Mouse (Mus musculus) forebrain, embryonic 11.5 days (tissue): ENCODE data around the gene Rassf3. TPM values are rescaled to one million over a fixed set of nuclear protein-coding genes. Genes with fewer than 3 reads are reported as not detected.

Source experiments
- ATAC-seq: fragments of 200-750 bp; cut with Nextera tagmentation; replicated peaks from 2 replicates; pipeline ENCODE4 v1.8.0; 2017; ENCODE audit warnings: moderate TSS enrichment; ENCODE audit not compliant: low FRiP score
- DNase-seq: peaks from one replicate; pipeline ENCODE4 v3.0.0-alpha.2; 2017; ENCODE audit warnings: low spot score
- H3K27ac ChIP-seq: fragments of 300-500 bp; sonication (generic); 2 replicates; pipeline ENCODE4 v1.5.1; 2014; ENCODE audit warnings: low read depth, low read length
- H3K27me3 ChIP-seq: fragments of 300-500 bp; sonication (generic); 2 replicates; pipeline ENCODE4 v1.6.1; 2014; ENCODE audit warnings: mild to moderate bottlenecking, low read length, mixed read lengths; ENCODE audit not compliant: control insufficient read depth, insufficient read depth
- H3K36me3 ChIP-seq: fragments of 300-500 bp; sonication (generic); 2 replicates; pipeline ENCODE4 v1.6.1; 2014; ENCODE audit warnings: mild to moderate bottlenecking, low read length, moderate library complexity, mixed read lengths; ENCODE audit not compliant: control insufficient read depth, insufficient read depth
- H3K4me1 ChIP-seq: fragments of 300-500 bp; sonication (generic); replicated peaks from 2 replicates; pipeline ENCODE4 v1.6.1; 2014; ENCODE audit warnings: low read length, mixed read lengths; ENCODE audit not compliant: control insufficient read depth, insufficient read depth
- H3K4me2 ChIP-seq: fragments of 300-500 bp; sonication (generic); 2 replicates; pipeline ENCODE4 v1.6.1; 2014; ENCODE audit warnings: low read depth, mild to moderate bottlenecking, low read length, moderate library complexity, mixed read lengths; ENCODE audit not compliant: severe bottlenecking
- H3K4me3 ChIP-seq: fragments of 300-500 bp; sonication (generic); 2 replicates; pipeline ENCODE4 v1.5.1; 2014; ENCODE audit warnings: low read depth, low read length
- H3K9ac ChIP-seq: fragments of 300-500 bp; sonication (generic); 2 replicates; pipeline ENCODE4 v1.6.1; 2014; ENCODE audit warnings: low read length
- H3K9me3 ChIP-seq: fragments of 300-500 bp; sonication (generic); 2 replicates; pipeline ENCODE4 v1.6.1; 2016; ENCODE audit warnings: low read length, mixed read lengths; ENCODE audit not compliant: control insufficient read depth
- WGBS: fragments of 180-500 bp; shearing (Covaris S2); extraction: QIAGEN DNeasy Blood & Tissue Kit; methylation state at CpG from one replicate; pipeline ENCODE4 v1.1.7; 2014; 5-methylcytosine and 5-hydroxymethylcytosine counted together
- polyA plus RNA-seq: library from polyadenylated mRNA; unstranded; fragments of >200 nt; fragmentation: Nextera tagmentation; extraction: Ambion mirVana; gene quantifications from 2 replicates; pipeline ENCODE4 v1.2.1, GENCODE M21; 2014

Gene Rassf3
- polyA plus RNA-seq, 1 experiment from 2014 or later = 7.6 TPM

DNA sequence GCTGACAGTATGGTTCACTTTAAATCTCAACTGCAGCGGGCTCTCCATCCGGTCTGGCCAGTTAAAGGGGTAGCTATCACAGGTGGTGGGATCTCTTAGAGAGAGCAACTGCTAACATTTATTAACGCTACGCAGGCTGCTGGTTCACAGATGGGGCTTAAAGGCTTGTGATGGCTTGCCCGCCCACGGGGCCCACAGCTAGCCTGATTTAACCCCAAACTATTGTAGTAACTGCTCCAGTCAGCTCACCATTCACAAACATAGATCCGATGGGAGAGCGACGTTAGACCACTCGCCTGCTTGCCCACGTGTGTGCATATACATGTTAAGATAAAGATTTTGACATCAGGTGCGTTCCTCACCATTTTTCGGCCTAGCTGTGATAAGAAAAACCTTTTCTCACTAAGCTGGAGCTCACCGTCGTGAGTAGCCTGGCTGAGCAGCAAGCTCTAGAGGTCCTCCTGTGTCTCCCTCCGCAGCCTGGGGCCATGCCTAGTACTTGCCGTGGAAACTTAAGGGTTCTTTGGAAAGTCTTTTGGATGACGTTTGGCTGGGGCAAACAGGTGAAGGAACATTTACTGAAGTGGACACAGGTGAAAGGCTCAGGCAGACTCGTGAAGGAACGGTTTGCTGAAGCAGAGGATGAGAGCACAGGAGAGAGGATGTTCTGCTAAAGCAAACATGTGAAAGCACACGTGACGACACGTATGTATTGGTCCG, 13.8 kb downstream of the Rassf3 start:
- 48% methylated on average over 24 of the region's 24 CpGs for WGBS
- Histone ChIP-seq H3K36me3 (no peaks in the 10 kb centered on the region), H3K27ac (peak overlapping the region; percentile 1; the same call in 1 of the 2 replicates), H3K4me2 (peak overlapping the region; percentile 37; the same call in 1 of the 2 replicates), H3K9ac (no peak overlapping the region), H3K27me3 (no peaks in the 10 kb centered on the region), H3K9me3 (no peaks in the 10 kb centered on the region), H3K4me3 (no peak overlapping the region), H3K4me1 (peaks cover 7% of the 10 kb centered on the region; the same call in 1 of the 2 replicates)
- DNase-seq (no peak), ATAC-seq (0 out of 2 replicates have a peak, but pooled peaks have one; percentile 6)

DNA sequence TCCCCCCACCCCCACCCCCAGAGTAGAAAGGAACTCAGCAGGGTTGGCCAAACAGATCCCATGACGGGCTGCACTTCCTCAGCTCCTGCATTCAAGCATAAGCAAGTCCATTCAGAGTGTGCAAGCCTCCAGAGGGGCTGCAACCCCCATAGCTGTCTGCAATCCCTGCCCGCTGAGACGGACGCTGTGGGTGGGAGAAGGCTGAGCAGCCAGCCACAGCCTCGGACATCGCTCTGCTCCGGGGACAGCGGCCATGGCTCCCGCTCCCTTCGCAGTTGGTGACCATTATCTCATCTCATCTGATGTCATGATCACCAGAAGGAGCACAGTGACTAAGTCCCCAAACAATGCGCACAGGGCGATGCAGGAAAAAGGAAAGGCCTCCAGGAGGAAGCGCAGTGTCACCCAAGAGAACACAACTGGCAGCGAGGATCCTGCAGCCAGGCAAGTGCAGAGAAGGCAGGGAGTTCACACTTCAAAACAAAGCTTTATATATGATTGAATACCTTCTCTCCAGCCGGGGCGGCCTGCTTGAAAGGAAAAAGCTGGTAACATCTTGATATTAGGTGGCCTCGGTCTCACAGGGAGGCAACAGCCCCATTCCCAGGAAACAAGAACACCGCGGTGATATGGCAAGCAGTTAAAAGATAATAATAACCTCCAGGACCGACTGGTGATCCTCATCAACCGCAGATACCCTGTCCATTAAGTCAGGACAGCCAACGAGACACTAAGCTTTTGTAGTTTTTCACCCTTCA, 14.6 kb downstream of the Rassf3 start:
- DNase-seq (peak; percentile 77), ATAC-seq (peak; percentile 83)
- Histone ChIP-seq H3K4me3 (peak overlapping the region; percentile 17), H3K4me1 (peaks cover 7% of the 10 kb centered on the region; the same call in 1 of the 2 replicates), H3K27me3 (no peaks in the 10 kb centered on the region), H3K9me3 (no peaks in the 10 kb centered on the region), H3K4me2 (peak overlapping the region; percentile 37), H3K36me3 (no peaks in the 10 kb centered on the region), H3K27ac (peak overlapping the region; percentile 38; the same call in 1 of the 2 replicates), H3K9ac (peak overlapping the region; percentile 47; the same call in 1 of the 2 replicates)
- WGBS = 2% methylated on average over 22 of the region's 22 CpGs

DNA sequence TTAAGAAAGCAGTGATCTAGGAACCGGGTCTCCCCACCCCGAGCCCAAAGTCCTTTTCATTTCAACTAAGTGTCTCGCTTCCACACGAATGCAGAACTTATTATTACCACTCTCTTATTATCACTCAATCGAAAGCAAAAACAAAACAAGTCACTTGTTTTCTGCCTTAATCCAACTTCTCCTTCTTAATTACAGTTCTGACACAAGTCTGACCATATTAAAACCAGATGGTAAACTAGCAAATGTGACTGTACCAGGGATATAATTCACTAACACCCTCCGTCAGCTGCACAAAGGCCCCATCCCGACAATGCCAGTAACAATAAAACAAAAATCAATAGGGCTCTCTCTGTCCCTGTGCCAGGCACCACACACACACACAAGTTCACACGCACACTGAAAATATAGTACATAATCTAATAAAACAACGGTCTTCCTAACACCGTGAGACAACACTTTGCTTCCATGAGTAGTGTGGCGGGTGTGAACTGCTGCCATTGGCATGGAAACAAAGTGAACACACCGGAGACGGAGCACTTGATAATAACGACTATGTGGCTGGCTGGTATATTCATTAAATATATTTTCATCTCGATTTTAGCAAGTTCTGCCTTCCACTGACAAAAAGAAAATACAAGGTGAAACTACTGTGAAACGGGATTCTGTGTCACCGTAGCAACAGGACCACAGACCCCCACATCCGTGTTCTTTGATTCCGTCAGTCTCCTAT, 16.9 kb downstream of the Rassf3 start:
- Histone ChIP-seq H3K4me3 (no peak overlapping the region), H3K4me1 (peaks cover 7% of the 10 kb centered on the region; the same call in 1 of the 2 replicates), H3K9me3 (no peaks in the 10 kb centered on the region), H3K4me2 (no peak overlapping the region), H3K36me3 (no peaks in the 10 kb centered on the region), H3K27me3 (no peaks in the 10 kb centered on the region), H3K27ac (no peak overlapping the region), H3K9ac (no peak overlapping the region)
- 70% methylated on average over 19 of the region's 19 CpGs for WGBS
- ATAC-seq (no peak), DNase-seq (no peak)

DNA sequence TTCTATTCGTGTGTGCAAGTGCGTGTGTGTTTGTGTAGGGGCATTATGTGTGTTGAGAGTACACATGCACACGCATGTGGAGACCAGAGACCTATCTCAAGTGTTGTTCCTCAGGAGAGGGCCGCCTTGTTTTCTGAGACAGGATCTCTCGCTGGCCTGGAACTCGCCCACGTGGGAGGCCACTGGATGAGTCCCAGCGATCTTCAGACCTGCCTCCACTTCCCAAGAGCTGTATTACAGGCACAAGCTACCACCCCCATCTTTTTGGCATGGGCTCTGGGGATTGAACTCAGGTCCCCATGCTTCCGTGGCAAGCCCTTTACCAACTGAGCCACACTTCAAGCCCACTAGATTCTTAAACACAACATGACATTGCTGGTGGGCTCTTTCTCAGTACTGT, 17.7 kb downstream of the Rassf3 start:
- no peak overlapping the region for H3K27ac ChIP-seq
- ATAC-seq = no peak
- no peaks in the 10 kb centered on the region for H3K27me3 ChIP-seq
- no peak overlapping the region for H3K9ac ChIP-seq
- DNase-seq = no peak
- no peaks in the 10 kb centered on the region for H3K9me3 ChIP-seq
- no peak overlapping the region for H3K4me2 ChIP-seq
- peaks cover 7% of the 10 kb centered on the region; the same call in 1 of the 2 replicates for H3K4me1 ChIP-seq
- WGBS = 88% methylated on average over 9 of the region's 9 CpGs
- no peak overlapping the region for H3K4me3 ChIP-seq
- no peaks in the 10 kb centered on the region for H3K36me3 ChIP-seq

DNA sequence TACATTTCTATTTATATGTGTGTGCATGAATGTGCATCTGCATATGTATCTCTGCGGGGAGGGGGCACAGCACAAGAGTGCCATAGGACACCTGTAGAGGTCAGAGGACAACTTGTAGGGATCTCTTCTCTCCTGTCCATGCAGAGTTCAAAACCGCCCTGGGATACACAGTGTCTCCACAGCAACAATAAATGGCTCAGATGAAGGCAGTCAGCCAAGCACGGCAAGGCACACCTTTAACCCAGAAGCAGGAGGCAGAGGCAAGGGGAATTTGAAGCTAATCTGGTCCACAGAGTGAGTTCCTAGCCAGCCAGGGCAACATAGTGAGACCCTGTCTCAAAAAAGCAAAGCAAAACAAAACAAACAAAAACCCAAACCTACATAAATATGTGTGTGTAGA, 18.8 kb downstream of the Rassf3 start:
- no peaks in the 10 kb centered on the region for H3K36me3 ChIP-seq
- no peak overlapping the region for H3K9ac ChIP-seq
- H3K4me3 ChIP-seq = no peak overlapping the region
- H3K27me3 ChIP-seq = no peaks in the 10 kb centered on the region
- H3K4me1 ChIP-seq = peaks cover 7% of the 10 kb centered on the region; the same call in 1 of the 2 replicates
- DNase-seq (no peak), ATAC-seq (no peak)
- WGBS = 81% methylated on average over 3 of the region's 3 CpGs
- H3K4me2 ChIP-seq = no peak overlapping the region
- H3K9me3 ChIP-seq = no peaks in the 10 kb centered on the region
- no peak overlapping the region for H3K27ac ChIP-seq

DNA sequence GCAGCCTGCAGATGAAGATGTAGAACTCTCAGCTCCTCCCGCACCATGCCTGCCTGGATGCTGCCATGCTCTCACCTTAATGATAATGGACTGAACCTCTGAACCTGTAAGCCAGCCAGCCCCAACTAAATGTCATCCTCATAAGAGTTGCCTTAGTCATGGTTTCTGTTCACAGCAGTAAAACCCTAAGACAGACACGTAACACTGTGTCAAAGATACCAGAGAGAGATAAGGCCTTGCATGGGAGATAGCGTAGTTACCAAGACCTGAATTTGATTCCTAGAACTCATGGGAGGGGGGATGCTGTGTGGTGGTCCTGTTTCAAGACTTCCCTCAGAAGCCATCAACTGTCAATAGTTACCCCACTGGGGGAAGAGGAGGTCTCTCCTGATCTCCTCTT, 20.6 kb downstream of the Rassf3 start:
- whole genome bisulfite sequencing = 95% methylated on average over 3 of the region's 3 CpGs
- ATAC-seq = no peak

DNA sequence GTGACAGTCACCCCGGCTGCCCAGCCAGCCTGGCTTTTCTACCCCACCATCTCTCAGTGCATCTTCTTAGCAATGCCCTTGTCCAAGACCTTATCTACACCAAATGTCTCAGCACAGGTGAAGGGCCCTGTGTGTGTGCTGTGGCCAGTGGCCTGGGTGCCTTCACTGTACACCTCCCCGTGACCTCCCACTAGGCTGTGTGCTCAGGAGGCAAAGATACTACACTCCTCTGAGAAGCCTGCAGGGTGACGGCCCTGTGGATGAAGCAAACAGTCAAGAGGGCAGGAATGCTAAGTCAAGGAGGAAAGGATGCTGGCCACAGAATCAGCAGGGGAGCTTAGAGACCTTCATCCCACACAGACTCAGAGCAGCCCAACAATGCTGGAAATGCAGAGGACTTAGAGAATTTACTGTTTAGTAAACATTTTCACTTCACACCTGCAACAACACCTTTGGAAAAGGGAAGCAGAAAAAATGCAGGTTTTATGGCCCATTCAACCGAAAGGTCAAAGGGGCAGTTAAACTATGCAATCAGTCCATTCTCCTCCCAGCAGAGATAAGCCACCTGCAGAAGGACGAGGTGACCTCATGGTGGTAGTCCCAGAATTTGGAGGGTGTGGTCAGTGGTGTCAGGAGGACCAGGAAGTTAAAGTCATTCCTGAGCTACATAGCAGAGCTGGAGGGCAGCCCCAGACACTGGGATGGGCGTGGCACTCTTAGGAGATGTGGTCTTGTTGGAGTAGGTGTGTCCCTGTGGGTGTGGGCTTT, 21.3 kb downstream of the Rassf3 start:
- no peak for DNase-seq
- Histone ChIP-seq H3K4me2 (no peak overlapping the region), H3K4me1 (peaks cover 2% of the 10 kb centered on the region; the same call in 1 of the 2 replicates), H3K4me3 (no peak overlapping the region), H3K36me3 (no peaks in the 10 kb centered on the region), H3K9ac (no peak overlapping the region), H3K27ac (no peak overlapping the region), H3K9me3 (no peaks in the 10 kb centered on the region), H3K27me3 (no peaks in the 10 kb centered on the region)
- ATAC-seq = no peak
- 79% methylated on average over 6 of the region's 6 CpGs for WGBS

More for the DNA sequence above, 20.6 kb downstream of the Rassf3 start:
- Histone ChIP-seq H3K4me3 (no peak overlapping the region), H3K36me3 (no peaks in the 10 kb centered on the region), H3K4me2 (no peak overlapping the region), H3K4me1 (peaks cover 2% of the 10 kb centered on the region; the same call in 1 of the 2 replicates), H3K9me3 (no peaks in the 10 kb centered on the region), H3K27ac (no peak overlapping the region), H3K9ac (no peak overlapping the region), H3K27me3 (no peaks in the 10 kb centered on the region)
- no peak for DNase-seq

DNA sequence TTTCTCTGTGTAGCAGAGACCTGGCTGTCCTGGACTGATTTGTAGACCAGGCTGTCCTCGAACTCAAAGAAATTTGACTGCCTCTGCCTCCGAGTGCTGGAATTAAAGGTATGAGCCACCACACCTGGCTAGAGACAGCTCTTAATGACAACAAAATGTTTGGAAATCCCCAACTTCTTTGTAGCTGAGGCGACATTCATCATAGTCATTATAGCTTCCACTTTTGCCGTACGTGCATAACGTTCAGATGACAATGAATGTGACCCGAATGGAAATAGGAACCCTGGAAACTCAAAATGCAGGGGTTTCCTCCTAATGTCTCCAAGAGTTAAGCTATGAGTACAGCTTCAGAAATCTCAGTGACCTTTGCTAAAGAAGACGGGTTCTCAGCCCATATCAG, 22.1 kb downstream of the Rassf3 start:
- ATAC-seq (no peak), DNase-seq (no peak)
- Histone ChIP-seq H3K4me3 (no peak overlapping the region), H3K9ac (no peak overlapping the region), H3K4me1 (no peaks in the 10 kb centered on the region), H3K9me3 (no peaks in the 10 kb centered on the region), H3K36me3 (no peaks in the 10 kb centered on the region), H3K27me3 (no peaks in the 10 kb centered on the region), H3K27ac (no peak overlapping the region), H3K4me2 (no peak overlapping the region)
- WGBS = 90% methylated on average over 8 of the region's 8 CpGs
